Mouse (Mus musculus) kidney, adult 8-10 months (tissue): ENCODE results near the gene Slc28a3.
A peak's percentile ranks its signal among the peaks of the same experiment; 100 is the strongest.

Experiments
- DNase-seq, 2 experiments: peaks; one replicate each; pipeline ENCODE4 v3.0.0; 2022

The Slc28a3 gene

DNA sequence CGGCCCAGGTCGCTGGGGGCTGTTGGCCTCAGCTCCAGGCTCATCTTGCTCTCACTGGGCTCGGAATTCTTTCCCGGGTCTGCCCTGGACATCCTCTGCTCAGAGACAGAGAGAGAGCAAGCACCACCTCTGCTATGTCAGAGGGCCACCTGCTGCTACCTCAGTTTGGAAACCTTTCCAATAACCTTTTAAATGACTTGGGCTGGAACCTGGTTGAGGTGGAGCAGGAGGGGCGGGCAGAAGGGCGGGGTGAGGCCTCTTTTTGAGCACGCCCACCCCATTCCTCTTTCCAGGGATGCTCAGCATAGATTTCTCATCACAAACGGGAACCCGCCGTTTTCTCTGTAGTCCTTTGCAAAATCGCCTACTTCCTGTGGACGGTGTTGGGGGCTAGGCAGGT is at the start of gene Slc28a3:
Slc28a3 (minus strand) TSS at position 162 of the 400 bp plus-strand sequence.
- no peak for DNase-seq

DNA sequence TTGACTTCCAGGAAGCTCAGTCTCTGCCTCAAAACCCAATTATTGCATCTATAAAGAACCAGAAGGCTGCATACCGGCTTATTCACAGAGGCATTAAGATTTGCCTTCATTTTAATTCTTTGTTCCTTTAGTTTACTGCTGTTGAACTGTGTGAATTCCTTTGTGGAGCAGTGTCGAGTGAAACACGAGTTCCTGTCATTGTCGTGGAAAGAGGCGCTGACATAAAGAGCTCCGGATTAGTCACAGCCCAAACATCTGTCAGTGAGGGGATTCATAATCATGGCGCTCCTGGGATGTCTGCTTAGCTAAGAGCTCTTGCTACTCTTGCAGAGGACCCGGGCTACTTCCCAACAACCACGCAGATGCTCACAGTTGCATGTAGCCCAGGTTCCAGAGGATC is 47.3 kb upstream of the Slc28a3 start:
- DNase-seq = no peak

DNA sequence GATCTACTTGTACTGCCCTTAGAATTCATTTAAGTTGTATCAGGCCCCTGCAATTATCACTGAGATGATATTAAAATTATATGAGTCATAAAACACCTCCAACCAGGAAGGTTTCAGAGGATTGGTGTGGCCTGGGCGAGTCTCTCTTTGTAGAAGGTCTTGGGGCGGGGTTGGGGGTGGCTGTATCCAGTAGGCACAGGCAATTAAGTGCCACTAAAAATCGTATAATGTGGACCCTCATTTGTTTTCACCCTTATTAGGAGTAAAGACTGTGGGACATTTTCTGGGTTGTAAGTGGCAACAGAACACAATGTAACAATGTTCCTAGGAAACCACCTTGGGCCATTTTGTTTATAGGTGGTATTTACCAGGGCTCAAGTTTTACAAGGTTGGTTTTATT is 46.2 kb upstream of the Slc28a3 start:
- DNase-seq = no peak

DNA sequence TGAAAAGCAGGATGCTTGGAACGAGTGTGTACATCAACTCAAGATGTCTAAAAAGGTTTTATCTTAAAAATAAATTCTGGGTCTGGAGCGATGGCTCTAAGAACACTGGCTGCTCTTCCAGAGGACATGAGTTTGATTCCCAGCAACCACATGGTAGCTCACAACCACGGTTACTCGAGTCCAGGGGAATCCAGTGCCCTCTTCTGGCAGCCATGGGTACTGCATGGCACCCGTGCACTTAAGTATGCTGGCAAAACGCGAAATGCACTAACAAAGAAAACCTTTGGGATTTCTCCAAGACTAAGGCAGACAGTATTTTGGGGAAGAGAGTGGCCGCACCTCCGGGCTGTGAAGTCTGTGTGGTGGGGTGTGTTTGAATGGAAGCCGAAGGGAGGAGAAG is 44.9 kb upstream of the Slc28a3 start:
- no peak for DNase-seq

DNA sequence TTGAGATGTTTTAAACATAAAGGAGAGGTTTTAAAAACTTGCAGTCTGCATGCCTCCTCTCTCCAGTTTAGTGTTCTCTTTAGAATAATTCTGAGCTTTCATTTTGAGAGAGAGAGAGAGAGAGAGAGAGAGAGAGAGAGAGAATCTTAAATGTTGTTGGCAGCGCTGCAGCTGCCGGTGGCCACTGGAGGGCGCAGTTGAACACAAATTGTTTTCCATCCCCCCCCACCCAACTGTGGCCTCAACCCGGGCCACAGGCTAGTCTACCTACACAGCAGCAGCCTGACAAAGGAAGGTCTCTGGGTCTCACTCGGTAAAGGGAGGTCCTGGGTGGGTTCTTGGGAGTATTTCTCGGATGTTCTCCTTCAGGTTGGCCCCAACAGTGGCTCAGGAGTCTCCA is 29.7 kb upstream of the Slc28a3 start:
- DNase-seq = peak in 1 of 2 experiments; percentile 25

DNA sequence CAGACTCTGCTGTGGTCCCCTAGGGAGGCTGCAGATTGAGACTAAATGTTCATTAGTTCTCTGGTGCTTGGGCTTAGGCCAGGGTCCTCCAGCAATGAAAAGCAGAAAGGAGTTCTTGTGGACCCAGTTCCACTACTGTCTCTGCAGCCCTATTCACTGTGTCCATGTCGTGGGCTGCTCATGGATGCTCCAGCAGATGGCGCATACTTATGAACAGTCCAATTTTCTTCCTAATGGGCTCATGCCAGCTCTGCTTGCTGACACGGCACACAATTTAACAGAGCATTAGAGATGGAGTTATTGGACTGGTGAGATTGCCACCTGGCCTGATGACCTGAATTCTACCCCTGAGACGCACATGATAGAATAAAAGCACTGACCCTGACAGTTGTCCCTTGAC is 28.3 kb upstream of the Slc28a3 start:
- DNase-seq = peak in 1 of 2 experiments; percentile 35

DNA sequence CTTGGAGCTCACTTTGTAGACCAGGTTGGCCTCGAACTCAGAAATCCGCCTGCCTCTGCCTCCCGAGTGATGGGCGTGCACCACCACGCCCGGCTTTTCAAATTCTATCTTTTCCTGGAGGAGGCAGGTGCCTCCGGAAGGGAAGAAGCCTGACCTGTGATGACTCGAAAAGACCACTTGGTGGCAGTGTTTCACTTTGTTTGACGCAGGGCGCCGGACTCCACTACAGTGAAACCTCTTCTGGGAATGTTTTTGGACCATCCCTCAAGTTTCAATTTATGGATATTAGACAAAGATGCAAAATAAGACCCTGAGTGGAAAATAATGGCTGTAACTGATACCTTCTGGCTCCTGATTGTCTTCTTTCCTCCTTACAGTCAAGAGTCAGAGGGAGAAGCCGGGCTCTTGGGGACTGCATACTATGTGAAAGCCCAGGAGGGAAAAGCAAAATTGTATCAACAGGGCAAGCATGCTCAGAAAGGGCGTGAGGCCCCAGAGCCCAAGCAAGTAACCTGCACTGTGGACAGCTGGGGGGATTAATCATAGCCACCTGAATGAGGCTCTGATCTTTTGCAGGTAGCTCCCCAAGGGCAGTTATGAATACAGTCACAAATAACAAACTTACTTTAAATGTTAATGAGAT is 26.8 kb upstream of the Slc28a3 start:
- DNase-seq = peak; percentile 23 to 53

DNA sequence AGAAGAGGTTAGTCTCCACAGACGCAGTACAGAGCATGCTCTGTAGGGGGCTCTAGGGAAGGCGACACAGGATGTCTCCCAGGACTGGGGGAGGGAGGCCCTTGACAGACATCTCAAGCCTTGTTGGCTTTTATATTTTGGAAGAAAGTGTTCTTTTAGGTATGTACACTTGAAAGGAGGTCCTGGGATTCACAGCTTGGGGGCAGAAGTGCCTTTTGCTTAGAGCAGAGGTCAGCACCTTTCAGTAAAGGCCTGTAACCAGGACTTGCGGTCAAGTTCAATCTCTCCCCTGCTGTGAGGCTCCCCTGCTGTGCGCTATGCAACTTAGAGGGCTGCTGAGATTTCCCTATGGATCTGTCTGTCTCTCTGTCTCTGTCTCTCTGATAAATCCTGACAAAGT is 23.2 kb upstream of the Slc28a3 start:
- DNase-seq = no peak

DNA sequence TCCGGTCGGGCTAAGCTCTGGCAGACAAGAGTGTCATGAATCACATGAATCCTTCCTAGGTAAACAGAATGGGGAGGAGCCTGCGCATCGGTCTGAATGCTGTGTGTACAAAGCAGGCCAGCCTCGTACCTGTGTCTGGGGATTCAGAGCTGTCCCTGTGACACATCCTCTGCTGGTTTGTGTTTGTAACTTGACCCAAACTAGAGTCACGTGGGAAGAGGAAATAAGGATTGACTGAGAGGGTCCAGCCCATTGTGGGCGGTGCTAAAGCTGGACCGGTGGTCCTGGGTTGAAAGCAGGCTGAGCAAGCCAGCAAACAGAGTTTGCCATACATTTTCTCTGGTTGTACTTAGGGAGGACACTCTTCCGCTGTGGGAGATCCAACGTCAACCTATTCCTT is 20.1 kb upstream of the Slc28a3 start:
- no peak for DNase-seq

DNA sequence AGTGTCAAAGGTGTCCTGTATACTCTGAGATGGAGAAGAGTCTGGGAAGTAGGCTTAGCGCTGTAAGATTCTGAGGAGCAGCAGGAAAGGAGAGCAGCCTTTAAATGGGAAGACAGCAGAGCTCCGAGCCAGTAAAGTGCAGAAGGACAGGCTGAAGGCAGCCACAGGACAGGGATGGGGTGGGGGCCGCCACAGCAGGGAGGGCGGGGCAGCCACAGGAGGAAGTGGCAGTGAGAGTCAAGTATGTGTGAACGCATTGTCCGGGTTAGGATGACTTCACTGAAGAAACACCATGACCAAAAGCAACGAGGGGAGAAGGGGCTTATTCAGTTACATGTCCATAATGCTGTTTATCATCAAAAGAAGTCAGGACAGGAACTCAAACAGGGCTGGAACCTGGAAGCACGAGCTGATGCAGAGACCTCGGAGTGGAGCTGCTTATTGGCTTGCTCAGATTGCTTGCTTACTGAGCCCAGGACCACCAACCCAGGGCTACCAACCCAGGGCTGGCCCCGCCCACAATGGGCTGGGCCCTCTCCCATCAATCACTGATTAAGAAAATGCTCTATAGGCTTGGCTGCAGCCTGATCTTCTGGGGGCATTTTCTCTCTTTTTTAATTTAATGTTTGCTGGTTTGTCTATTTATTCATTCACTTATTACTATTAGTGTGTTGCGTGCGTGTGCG is 18.8 kb upstream of the Slc28a3 start:
- DNase-seq = no peak

DNA sequence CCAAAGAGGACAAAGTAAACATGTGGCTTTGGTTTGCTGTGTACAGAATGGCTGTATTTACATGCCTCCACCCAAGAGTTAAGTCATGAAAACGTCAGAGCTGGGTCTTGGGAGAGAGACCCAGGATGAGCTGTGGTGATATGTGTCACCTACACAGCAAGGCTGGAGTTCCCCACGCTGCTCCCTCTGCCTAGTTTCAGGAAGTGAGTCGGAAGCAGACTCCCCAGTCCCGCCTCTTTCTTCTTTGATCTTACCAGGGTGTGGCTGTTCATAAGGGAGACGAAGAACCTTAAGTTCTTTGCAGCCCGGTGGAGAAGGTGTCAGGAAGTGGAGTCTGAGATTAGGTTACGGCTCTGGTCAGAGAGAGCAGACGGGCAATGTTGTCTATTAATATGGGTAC is 12.0 kb upstream of the Slc28a3 start:
- DNase-seq = no peak

DNA sequence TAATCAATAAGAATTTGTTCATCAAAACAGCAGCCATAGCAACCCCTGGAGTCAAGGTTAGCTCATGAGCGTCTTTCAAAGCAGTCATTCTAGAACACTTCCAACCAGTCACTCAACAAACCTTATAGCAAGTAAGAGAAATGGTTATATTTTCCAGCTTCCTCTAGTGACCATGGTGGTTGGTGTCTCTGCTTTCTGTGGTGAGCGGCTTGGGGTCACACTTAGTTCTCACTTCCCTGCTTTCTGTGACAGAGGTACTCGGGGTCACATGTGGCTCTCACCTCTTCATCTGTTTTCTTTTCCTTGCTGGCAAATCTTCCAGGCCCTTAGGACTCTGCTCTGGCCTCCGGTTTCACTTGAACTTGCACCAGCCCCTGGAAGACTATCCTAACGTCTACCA is 8.6 kb upstream of the Slc28a3 start:
- DNase-seq = no peak

DNA sequence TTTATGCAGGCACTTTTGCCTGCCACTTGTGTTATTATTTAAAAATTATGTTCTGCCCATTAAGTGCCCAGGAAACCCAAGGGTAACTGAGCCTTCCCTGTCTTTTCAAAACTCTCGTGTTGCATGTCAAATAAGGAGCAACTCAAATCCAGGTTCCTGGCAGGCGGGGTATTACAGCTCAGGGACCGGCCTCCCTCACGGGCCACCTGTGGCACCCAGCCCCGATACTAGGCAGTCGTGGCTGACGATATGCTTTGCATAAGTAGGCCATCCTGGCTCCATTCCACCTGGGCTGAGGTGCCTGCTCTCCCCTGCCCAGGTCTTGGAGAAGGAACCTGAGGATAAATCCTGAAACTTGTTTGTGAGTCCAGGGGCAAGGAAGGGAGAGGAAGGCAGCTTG is 618 bp downstream of the Slc28a3 start:
- no peak for DNase-seq

DNA sequence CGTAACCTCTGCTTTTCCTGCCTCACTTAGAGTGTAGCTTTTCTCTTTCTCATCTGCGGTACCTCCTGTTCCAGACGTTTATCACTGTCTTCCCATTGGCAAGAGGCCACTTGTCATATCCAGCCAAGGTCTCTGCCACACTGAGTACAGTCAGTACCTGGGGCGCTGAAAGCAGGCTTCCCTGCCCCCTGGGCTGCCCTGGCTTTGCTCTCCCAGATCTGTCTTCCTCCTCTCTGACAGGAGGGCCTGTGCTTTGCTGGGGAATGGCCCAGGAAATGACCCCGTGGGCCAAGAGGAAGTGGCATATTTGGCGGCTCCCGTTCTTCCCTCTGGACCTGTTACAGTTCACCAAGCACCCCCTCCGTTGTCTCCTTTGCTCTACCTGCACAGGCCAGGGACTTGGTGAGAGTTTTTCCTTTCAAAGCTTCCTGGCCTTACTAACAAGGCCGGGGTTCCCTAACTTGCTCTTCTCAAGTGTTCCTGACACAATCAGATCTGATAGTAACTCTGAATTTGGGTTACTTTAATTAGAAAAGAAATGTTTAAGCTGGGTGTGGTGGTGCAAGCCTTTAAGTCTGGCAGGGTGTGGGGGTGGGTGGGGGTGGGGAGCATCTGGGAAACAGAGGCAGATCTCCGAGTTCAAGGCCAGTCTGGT is 9.3 kb downstream of the Slc28a3 start:
- peak in 1 of 2 experiments; percentile 9 for DNase-seq

DNA sequence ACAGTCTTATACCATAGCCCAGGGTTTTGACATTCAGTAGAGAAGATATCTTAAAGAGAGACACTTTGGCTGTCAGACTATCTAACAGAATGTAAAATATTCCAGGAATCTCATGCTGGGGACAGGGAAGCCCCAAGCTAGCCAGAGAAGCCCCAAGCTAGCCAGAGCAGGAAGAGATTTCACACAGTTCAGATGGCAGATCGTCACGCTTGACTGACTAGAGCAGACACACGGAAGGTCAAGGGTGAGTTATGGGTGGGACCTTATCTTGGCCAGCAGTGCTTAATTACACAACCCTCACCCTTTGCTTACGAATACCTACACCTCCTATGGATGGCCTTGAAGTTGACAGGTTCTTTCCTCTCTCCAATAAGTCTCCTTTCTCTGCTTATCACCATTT is 12.1 kb downstream of the Slc28a3 start:
- no peak for DNase-seq

DNA sequence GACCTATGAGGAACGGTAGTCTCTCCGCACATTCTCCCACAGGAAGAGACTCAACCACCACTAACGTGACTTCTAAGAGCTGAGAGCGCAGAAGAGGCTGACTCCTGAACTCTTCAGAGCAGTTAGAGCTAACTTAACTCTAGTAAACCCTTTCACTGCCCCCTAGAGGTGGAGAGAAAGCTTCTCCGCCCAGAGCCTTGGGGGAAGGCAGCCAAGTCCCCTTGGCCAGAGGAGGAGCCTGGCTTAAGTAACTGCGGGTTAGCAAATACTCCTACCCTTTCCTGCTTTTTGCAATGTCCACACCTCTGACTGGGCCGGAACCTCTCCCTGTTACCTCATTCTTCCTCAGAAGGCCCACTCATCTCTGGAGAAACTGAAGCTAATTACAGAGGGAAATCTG is 17.5 kb downstream of the Slc28a3 start:
- peak; percentile 41 to 59 for DNase-seq

DNA sequence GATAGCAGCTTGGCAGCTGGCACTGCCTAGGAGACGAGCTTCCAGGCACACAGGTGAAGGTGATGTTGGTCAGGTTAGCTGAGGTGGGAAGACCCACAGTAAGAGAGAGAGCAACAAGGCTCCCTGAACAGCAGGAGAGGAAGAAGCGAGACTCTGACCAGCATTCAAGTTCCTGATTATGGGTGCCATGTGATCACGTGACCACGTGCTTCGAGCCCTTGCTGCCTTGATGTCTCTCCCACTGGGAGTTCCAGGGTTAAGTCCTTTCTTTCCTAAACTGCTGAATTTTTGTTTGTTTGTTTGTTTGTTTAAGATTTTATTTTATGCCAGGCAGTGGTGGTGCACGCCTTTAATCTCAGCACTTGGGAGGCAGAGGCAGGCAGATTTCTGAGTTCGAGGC is 18.8 kb downstream of the Slc28a3 start:
- no peak for DNase-seq

DNA sequence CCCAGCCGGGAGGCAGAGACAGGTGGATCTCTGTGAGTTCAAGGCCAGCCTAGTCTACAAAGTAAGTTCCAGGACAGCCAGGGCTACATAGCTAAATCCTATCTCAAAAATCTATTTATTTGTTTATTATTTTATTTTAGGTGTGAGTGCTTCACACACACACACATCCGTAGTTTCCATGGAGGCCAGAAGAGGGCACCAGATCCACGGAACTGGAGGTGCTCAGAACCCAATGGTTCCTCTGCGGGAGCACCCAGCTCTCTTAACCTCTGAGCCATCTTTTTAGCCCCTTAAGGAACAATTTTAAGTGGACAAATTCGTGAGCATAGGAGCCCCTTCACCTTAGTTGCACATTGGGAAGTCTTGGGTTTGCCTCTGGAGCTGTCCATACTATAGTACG is 20.0 kb downstream of the Slc28a3 start:
- DNase-seq = peak in 1 of 2 experiments; percentile 40

DNA sequence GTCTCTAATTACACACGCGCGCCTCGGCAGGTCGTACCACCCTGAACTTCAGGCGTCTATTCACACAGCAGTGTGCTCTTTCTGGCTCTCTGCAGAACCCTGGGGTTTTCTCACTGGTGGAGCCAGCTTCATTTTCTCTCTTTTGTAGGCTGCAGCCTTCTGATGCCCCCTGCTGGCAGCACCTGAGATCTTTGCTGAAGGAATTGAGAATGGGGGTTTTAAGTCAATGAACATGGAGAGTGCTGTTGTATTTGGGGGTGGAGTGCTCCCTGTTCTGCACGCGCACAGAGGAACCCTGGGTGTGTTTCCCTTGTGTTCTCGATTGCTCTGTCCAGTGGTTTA is 21.2 kb downstream of the Slc28a3 start:
- DNase-seq = peak; percentile 34 to 68

DNA sequence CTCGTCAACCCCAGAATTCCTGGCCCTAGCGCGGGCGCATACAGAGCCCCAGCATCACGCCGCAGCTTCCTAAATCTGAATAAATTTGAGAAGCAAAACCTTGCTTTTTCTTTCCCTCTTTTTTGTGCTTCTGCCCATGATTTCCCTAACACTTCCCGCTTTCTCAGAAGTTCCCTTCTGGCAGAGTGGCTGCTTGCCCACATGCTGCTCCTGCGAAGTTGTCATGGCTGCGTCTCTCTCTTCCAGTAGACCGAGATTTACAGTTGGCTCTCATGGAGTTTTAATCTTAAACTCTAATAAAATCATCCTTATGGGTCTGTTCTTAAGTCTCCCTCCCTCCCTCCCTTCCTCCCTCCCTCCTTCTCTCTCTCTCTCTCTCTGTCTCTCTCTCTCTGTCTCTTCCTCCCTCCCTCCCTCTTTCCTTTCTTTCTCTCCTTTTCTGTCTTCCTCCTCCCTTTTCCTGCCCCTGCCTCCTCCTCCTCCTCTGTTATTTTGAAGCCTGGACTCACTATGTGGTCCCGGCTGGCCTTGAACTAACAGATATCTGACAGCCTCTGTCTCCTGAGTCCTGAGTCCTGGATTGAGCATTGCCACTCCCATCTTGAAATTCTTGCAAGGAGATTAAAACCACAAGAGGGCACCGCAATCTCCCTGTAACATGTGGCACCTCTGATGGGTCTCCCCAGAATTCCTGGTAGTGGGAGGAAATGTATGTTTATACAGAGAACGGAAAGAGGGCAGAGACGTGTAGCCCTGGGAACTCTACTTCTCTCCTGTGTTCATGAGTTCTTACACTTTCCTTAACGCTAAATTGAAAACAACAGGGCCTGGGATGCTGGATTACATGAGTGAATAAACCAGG is 21.8 kb downstream of the Slc28a3 start:
- no peak for DNase-seq

DNA sequence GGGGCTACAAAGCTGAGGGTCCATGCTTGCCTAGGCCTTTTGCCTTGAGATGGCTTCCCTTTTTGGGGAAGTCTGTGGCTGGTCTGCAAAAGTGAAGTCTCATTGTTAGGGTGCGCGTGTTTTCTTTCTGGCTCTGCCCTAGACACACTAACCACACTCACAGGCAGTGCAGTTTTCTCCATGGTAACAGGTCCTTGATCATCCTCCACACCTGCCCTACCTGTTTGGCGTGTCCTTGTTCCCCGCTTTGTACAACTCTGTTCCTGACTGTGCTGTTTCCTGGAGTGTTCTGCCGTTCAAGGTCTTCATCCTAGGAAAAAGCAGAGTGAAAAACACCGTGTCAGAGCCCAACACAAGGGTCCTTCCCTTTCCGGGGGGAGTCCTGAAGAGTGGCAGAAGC is 22.7 kb downstream of the Slc28a3 start:
- DNase-seq = no peak

DNA sequence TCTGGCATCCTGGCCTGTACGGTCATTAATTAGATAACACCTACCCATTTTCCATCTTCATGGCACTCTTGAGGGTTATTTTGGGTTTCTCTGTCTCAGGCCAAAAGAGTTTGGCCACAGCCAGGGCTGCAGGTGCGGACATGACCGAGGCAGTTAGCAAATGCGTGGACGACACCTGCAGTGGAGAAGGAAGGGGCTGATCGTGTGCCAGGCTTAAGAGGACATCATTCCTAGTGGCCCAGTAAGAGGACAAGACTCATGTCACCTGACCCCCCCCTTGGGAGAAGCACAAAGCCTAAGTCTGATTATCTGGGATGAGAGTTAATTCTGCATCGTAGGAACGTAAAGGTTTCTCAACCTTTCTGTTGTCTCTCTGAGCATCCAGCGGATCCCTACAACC is 44.5 kb downstream of the Slc28a3 start:
- DNase-seq = no peak

DNA sequence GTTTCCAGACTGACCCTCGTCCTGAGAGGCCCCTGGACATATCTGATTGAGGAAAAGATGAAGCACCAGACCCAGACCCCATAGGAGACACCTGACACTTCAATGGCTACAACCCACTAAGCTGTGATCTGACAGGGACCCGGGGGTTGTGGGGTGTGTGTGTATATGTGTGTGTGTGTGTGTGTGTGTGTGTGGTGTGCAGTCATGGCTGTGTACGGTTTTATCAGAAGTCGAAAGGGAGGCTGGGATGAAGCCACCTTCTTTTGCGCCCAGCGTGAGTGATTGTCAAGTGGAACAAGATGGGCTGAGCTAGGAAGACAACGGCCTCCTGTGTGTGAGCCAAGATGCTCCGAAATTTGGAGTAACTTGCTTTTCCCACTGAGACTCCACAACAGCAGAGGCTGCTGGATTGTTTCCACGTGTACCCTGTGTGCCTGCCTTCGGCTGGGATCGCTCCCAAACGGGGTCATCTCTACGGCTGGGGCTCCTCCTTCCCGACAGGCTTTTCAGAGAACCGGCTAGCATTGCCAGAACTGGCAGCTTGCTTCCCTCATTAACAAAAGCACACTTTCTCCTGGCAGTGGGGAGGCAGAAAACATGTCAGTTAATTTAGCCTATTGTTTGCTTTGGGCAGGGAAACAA is 50.1 kb downstream of the Slc28a3 start:
- DNase-seq = no peak
